Mouse (Mus musculus) intestine, embryonic 16.5 days (tissue): ENCODE measurements around the gene Nacad. TPM values are rescaled to one million over a fixed set of nuclear protein-coding genes. Genes with fewer than 3 reads are reported as not detected.
A peak's percentile ranks its signal among the peaks of the same experiment; 100 is the strongest.

Experiments used
- ATAC-seq: fragments of 200-750 bp; cut with Nextera tagmentation; 2 replicates; pipeline ENCODE4 v1.8.0; 2017; ENCODE audit warnings: moderate TSS enrichment, moderate library complexity
- H3K27ac ChIP-seq: fragments of 300-500 bp; sonication (generic); 2 replicates; pipeline ENCODE4 v1.5.1; 2014; ENCODE audit warnings: mild to moderate bottlenecking, low read length
- H3K27me3 ChIP-seq: fragments of 300-500 bp; sonication (generic); replicated peaks from 2 replicates; pipeline ENCODE4 v1.6.1; 2014; ENCODE audit warnings: low read length, control low read depth, mixed read lengths; ENCODE audit not compliant: control insufficient read depth, insufficient read depth
- H3K36me3 ChIP-seq: fragments of 300-500 bp; sonication (generic); 2 replicates; pipeline ENCODE4 v1.6.1; 2014; ENCODE audit warnings: low read length, control low read depth; ENCODE audit not compliant: control insufficient read depth, insufficient read depth
- H3K4me1 ChIP-seq: fragments of 300-500 bp; sonication (generic); 2 replicates; pipeline ENCODE4 v1.6.1; 2014; ENCODE audit warnings: low read length, control low read depth, mixed read lengths; ENCODE audit not compliant: control insufficient read depth, insufficient read depth
- H3K4me2 ChIP-seq: fragments of 300-500 bp; sonication (generic); 2 replicates; pipeline ENCODE4 v1.6.1; 2014; ENCODE audit warnings: low read depth, low read length, control low read depth
- H3K4me3 ChIP-seq: fragments of 300-500 bp; sonication (generic); 2 replicates; pipeline ENCODE4 v1.5.1; 2014; ENCODE audit warnings: mild to moderate bottlenecking, low read length
- H3K9ac ChIP-seq: fragments of 300-500 bp; sonication (generic); 2 replicates; pipeline ENCODE4 v1.6.1; 2014; ENCODE audit warnings: low read depth, low read length
- H3K9me3 ChIP-seq: fragments of 300-500 bp; sonication (generic); 2 replicates; pipeline ENCODE4 v1.6.1; 2016; ENCODE audit warnings: low read length, control low read depth; ENCODE audit not compliant: control insufficient read depth
- WGBS: fragments of 180-500 bp; shearing (Covaris S2); extraction: QIAGEN DNeasy Blood & Tissue Kit; methylation state at CpG from one replicate; pipeline ENCODE4 v1.1.7; 2014; 5-methylcytosine and 5-hydroxymethylcytosine counted together
- polyA plus RNA-seq: library from polyadenylated mRNA; unstranded; fragments of >200 nt; fragmentation: Nextera tagmentation; extraction: Ambion mirVana; gene quantifications from 2 replicates; pipeline ENCODE4 v1.2.1, GENCODE M21; 2015

Gene Nacad
- polyA plus RNA-seq, 1 experiment from 2014 or later: 5.5 TPM

GRCm38 (mm10) chr11:6569410-6569777 is 36.5 kb downstream of the Nacad start:
- ATAC-seq: no peak
- Histone ChIP-seq H3K4me1 (peaks cover 13% of the 10 kb centered on the region; the same call in 1 of the 2 replicates), H3K27ac (no peak overlapping the region; the same call in 1 of the 2 replicates), H3K4me2 (no peak overlapping the region), H3K27me3 (no peaks in the 10 kb centered on the region), H3K9ac (no peak overlapping the region), H3K9me3 (no peaks in the 10 kb centered on the region), H3K36me3 (peaks cover 2% of the 10 kb centered on the region; the same call in 1 of the 2 replicates), H3K4me3 (no peak overlapping the region)
- WGBS: 41% methylated on average over 3 of the region's 3 CpGs

GRCm38 (mm10) chr11:6568584-6569409 is 37.1 kb downstream of the Nacad start:
- H3K36me3 ChIP-seq: peaks cover 2% of the 10 kb centered on the region; the same call in 1 of the 2 replicates
- no peaks in the 10 kb centered on the region for H3K9me3 ChIP-seq
- peaks cover 13% of the 10 kb centered on the region; the same call in 1 of the 2 replicates for H3K4me1 ChIP-seq
- no peaks in the 10 kb centered on the region for H3K27me3 ChIP-seq
- peak; percentile 62 for ATAC-seq
- H3K4me2 ChIP-seq: peak overlapping the region; percentile 4; the same call in 1 of the 2 replicates
- H3K4me3 ChIP-seq: peak overlapping the region; percentile 10; the same call in 1 of the 2 replicates
- 52% methylated on average over 11 of the region's 11 CpGs for WGBS
- peak overlapping the region; percentile 59 for H3K27ac ChIP-seq
- H3K9ac ChIP-seq: 0 out of 2 replicates have a peak overlapping the region, but pooled peaks have one; percentile 12

GRCm38 (mm10) chr11:6567951-6568350 is 37.9 kb downstream of the Nacad start:
- Histone ChIP-seq H3K4me1 (peaks cover 13% of the 10 kb centered on the region; the same call in 1 of the 2 replicates), H3K4me3 (no peak overlapping the region), H3K9me3 (no peaks in the 10 kb centered on the region), H3K27me3 (no peaks in the 10 kb centered on the region), H3K4me2 (no peak overlapping the region), H3K27ac (no peak overlapping the region), H3K36me3 (peaks cover 2% of the 10 kb centered on the region; the same call in 1 of the 2 replicates), H3K9ac (no peak overlapping the region)
- 82% methylated on average over 8 of the region's 8 CpGs for WGBS
- ATAC-seq: no peak

GRCm38 (mm10) chr11:6566496-6566895 is 39.4 kb downstream of the Nacad start:
- H3K27ac ChIP-seq: no peak overlapping the region
- no peak overlapping the region for H3K9ac ChIP-seq
- whole genome bisulfite sequencing: 72% methylated on average over 4 of the region's 4 CpGs
- H3K4me2 ChIP-seq: no peak overlapping the region
- peaks cover 22% of the 10 kb centered on the region; the same call in 1 of the 2 replicates for H3K4me1 ChIP-seq
- H3K4me3 ChIP-seq: no peak overlapping the region
- ATAC-seq: no peak
- H3K9me3 ChIP-seq: no peaks in the 10 kb centered on the region
- H3K36me3 ChIP-seq: peaks cover 2% of the 10 kb centered on the region; the same call in 1 of the 2 replicates
- no peaks in the 10 kb centered on the region for H3K27me3 ChIP-seq

GRCm38 (mm10) chr11:6563201-6563600 is 42.7 kb downstream of the Nacad start:
- Histone ChIP-seq H3K27ac (no peak overlapping the region; the same call in 1 of the 2 replicates), H3K4me2 (no peak overlapping the region), H3K9ac (no peak overlapping the region), H3K9me3 (no peaks in the 10 kb centered on the region), H3K36me3 (no peaks in the 10 kb centered on the region), H3K27me3 (no peaks in the 10 kb centered on the region), H3K4me1 (peaks cover 19% of the 10 kb centered on the region), H3K4me3 (no peak overlapping the region)
- ATAC-seq: no peak
- 86% methylated on average over 4 of the region's 4 CpGs for WGBS

- 0 out of 2 replicates have a peak, but pooled peaks have one; percentile 56 for ATAC-seq
- WGBS: 73% methylated on average over 6 of the region's 6 CpGs
Observed at GRCm38 (mm10) chr11:6562359-6562758, 43.5 kb downstream of the Nacad start.

GRCm38 (mm10) chr11:6561474-6561873 is 44.4 kb downstream of the Nacad start:
- ATAC-seq: no peak; the same call in 1 of the 2 replicates
- no peaks in the 10 kb centered on the region for H3K27me3 ChIP-seq
- no peak overlapping the region for H3K9ac ChIP-seq
- 87% methylated on average over 4 of the region's 4 CpGs for WGBS
- H3K27ac ChIP-seq: peak overlapping the region; percentile 29
- H3K4me2 ChIP-seq: no peak overlapping the region
- peaks cover 13% of the 10 kb centered on the region for H3K4me1 ChIP-seq
- no peaks in the 10 kb centered on the region for H3K36me3 ChIP-seq
- H3K9me3 ChIP-seq: no peaks in the 10 kb centered on the region
- no peak overlapping the region for H3K4me3 ChIP-seq

More at GRCm38 (mm10) chr11:6562359-6562758, 43.5 kb downstream of the Nacad start:
- Histone ChIP-seq H3K4me3 (no peak overlapping the region), H3K4me1 (peaks cover 13% of the 10 kb centered on the region), H3K36me3 (no peaks in the 10 kb centered on the region), H3K9me3 (no peaks in the 10 kb centered on the region), H3K9ac (no peak overlapping the region), H3K27me3 (no peaks in the 10 kb centered on the region), H3K4me2 (no peak overlapping the region), H3K27ac (0 out of 2 replicates have a peak overlapping the region, but pooled peaks have one; percentile 2)

- H3K27me3 ChIP-seq: no peaks in the 10 kb centered on the region
- H3K4me2 ChIP-seq: peak overlapping the region; percentile 27; the same call in 1 of the 2 replicates
- H3K4me3 ChIP-seq: peak overlapping the region; percentile 12; the same call in 1 of the 2 replicates
- H3K27ac ChIP-seq: peak overlapping the region; percentile 82
- peaks cover 13% of the 10 kb centered on the region for H3K4me1 ChIP-seq
- no peaks in the 10 kb centered on the region for H3K36me3 ChIP-seq
- peak; percentile 41 for ATAC-seq
- peak overlapping the region; percentile 33; the same call in 1 of the 2 replicates for H3K9ac ChIP-seq
- WGBS: 72% methylated on average over 13 of the region's 13 CpGs
- no peaks in the 10 kb centered on the region for H3K9me3 ChIP-seq
Observed at GRCm38 (mm10) chr11:6560655-6561360, 45.0 kb downstream of the Nacad start.

GRCm38 (mm10) chr11:6559996-6560395 is 45.9 kb downstream of the Nacad start:
- H3K4me1 ChIP-seq: peaks cover 13% of the 10 kb centered on the region
- no peak overlapping the region for H3K27ac ChIP-seq
- H3K36me3 ChIP-seq: no peaks in the 10 kb centered on the region
- no peaks in the 10 kb centered on the region for H3K9me3 ChIP-seq
- no peak overlapping the region for H3K4me2 ChIP-seq
- H3K9ac ChIP-seq: no peak overlapping the region
- ATAC-seq: no peak
- no peak overlapping the region for H3K4me3 ChIP-seq
- H3K27me3 ChIP-seq: no peaks in the 10 kb centered on the region
- WGBS: 87% methylated on average over 2 of the region's 2 CpGs
